Mouse (Mus musculus): ENCODE measurements around the gene Slc17a7.

Slc17a7 gene

DNA sequence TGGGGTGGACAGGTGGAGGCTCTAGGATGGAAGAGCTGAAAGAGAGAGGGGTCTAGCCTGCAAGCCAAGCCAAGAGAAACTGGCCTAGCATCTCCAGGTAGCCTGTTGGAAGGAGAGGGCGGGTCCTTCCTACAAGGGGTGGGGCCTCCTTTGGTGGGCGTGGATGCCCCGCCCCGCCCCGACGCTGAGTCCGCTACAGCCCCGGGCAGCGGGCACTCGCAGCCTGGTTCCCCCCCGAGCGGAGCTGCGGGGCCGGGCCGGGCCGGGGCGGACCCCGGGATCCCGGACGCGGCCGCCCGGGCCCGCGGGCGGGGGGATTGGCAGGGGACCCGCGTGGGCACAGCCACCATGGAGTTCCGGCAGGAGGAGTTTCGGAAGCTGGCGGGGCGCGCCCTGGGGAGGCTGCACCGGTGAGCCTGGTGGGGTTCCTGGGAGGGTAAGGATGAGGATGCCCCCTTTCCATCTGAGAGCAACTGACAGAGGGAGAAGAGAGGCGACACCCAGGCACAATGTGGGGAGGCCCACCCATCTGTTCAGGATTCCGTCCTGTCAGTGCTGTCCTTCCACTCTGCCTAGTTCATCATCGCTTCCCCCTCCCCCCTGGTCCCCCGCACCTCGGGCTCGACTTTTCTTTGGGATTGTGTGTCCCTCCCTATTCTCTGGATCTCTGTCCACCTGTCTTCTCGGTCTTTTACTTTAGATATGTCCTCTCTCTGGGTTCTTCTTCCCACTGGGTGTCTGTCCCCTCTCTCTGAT, at the start of gene Slc17a7:
Gene Slc17a7 (plus strand): TSS at position 215 of the 756 bp plus-strand sequence.
- peak; percentile 88 for DNase-seq

DNA sequence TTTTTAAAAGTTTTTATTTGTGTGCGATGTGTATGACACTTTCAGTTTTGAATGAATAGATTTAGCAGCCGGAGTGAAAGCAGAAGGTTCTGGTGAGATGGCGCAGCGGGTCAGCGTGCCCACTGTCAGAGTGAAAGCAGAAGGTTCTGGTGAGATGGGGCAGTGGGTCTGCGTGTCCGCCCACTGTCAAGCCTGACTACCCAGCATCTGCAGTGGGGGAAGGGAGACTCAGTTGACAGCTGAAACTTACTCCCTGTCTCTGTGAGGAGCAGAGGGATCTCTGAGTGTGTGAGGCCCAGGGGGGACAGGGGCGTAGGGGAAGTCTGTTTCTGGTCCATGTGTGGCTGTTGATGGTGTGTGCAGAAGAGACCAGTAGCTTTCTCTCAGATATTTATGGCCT, 46.2 kb upstream of the Slc17a7 start:
- DNase-seq = no peak

DNA sequence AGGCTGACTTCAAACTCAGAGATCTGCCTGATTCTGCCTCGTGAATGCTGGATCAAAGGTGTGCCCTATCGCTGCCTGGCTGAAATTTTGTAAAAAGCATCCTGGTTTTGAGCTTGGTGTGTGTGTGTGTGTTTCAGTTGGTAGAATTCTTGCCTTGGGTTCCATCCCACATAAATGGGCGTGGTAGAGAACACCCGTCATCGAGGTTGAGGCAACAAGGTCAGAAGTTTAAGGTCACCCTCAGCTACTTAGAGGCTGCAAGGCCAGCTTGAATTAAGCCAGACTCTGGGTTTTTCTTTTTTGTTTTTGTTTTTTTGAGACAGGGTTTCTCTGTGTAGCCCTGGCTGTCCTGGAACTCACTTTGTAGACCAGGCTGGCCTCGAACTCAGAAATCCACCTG, 45.4 kb upstream of the Slc17a7 start:
- no peak for DNase-seq

DNA sequence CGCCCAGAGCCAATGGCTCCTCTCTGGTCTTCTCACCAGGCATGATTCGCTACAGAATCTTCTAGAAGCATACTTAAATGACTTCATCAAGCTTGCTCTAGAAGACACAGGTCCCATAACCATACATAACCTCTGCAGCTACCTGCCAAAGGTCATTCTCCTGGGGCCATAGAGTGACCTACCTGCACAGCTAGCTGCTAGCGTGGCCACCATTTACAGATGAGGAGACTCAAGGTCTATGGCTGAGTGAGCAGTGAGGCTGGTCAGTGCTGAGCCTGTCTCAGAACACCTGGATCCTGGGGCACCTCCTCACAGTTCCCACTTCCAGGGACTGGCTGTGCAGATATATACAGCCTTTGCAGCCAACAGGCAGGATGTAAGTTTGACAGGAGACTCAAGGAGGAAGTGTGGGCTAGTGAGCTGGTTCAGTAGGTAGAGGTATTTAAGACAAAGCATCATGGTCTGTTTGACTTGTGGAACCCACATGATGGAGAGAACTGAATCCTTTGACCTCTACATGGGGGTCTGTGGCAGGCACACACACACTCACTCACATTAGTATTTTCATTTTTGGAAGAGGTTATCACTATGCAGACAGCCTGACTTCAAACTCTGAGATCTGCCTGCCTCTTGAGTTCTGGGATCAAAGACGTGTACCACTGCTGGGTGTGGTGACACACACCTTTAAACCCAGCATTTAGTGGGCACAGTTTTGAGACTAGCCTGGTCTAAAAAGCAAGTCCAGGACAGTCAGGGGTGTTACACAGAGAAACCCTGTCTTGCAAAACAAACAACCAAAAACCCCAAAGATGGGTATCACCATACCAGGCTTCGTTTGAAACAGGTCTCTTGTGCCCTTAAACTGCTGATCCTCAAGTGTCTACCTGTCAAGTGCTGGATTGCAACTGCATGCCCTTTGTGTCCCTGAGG, 43.7 kb upstream of the Slc17a7 start:
- no peak for DNase-seq

DNA sequence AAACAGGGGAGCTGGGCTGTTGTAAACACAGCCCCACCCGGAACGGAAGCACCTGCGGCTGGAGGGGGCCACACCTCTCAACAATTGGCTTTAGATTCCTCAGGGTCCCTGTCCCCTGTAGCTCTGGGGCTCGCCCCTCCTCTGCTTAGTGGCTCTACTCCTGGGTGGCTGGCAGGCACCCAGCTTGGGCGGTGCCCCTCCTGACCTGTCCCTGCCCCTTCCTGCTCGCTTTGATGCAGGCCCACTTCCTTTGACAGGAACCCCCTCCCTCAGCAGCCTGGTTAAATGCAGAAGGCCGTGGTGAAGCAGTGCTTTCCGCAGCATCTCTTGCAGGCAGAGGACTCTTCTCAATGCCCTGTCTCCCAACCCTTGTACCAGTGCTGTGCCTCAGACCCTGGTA, 42.3 kb upstream of the Slc17a7 start:
- peak; percentile 52 for DNase-seq

DNA sequence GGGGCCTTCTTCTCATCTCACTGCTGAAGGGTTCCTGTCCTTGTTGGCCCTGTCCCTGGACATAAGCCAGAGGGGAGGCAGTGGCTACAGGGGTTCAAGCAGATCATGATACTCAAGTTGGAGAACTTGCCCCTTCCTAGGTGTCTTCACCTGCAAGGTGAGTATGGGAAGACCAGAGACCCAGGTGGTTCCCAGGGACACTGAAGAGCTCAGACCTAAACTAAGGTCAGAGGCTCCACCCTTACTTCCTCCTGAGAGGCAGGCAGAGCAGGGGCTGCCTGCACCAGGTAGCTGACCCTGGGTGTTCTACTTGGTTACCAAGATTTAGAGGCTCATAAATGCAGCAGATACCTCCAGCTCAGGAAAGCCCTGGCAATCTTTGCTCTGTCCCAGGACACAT, 41.8 kb upstream of the Slc17a7 start:
- DNase-seq = peak; percentile 41

DNA sequence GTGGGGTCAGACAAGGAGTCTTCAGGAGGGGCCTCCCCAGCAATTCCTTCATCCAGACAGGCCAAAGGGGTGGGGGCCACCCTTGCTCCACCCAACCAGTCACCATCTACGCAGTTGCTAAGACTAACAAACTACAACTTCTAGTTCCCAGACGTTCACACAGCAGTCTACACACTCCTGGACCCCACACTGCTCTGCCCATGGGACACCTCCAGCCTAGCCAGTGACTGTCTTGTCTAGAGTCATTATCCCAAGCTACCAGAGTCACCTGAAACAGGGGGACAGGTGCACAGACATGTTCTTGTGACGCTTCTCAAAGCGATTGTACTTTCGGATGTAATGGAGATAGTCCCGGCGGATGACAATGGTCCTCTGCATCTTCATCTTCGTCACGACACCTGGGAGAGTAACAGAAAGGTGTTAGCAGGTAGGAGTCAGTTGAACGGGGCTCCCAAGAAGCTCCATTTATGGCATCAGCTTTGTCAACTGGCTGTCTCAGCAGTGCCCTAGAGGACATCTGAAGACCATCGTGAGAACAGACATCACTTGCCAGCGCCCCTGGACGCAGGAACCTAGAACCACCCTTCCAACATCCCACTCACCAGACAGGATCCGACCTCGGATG, 41.1 kb upstream of the Slc17a7 start:
- DNase-seq = peak; percentile 46

DNA sequence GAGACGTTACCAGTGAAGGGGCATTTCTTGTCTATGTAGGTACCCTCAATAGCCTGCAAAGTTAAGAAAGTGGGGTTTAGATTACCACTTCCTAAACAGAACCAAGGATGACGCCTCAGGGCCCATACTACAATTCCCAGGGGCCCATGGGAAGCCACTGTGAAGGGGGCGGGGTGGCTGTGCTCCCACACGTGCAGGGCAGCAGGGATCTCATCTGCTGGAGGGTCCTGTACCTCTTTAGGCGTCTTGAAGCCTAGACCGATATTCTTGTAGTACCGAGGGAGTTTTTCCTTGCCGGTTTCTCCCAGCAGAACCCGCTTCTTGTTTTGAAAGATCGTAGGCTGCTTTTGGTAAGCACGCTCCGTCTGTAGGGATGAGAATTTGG, 40.6 kb upstream of the Slc17a7 start:
- DNase-seq = peak; percentile 41

DNA sequence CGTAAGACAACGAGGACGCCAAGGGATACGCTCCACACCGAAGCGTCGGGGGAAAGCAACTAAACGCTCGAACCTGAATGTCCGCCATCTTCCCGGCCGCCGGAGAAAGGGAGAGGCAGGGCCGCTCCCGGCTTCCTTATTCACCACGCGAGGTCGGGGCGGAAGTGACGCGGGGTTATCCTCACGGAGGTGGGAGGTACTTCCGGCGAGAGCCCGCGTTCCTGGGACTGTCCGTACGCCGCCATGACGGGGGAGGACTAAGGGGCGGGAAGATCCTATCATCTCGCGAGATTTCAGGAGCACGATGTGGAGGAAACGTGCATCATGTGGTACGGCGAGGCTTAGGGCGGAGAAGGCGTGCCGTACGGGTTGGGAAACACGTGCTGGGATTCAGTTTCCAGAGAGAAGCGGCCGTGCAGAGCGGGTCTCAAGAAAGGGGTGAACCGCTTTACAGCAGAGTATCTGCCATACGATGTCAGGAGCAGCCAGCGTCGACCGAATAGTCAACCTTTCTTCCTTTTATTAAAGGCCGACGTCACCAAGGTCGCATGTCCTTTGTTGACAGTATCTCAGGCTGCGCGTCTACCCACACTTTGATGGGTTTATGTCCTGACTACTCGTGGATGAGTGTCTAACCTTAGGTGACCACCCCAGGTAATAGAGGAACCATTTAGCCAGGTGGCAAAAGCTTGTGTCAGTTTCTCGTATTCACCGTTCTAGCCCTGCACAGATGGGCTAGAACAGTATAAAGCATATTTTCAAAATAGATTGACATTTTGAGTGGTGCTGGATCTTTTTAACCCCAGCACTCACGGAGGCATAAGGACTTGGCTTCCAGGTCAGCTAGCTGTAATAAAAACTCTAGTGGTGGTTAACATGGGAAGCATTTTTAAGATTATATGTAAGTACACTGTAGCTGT, 39.3 kb upstream of the Slc17a7 start, which contains the start of gene Rps11:
Gene Rps11 (minus strand): TSS at position 216 of the 920 bp plus-strand sequence.
- peak; percentile 99 for DNase-seq

DNA sequence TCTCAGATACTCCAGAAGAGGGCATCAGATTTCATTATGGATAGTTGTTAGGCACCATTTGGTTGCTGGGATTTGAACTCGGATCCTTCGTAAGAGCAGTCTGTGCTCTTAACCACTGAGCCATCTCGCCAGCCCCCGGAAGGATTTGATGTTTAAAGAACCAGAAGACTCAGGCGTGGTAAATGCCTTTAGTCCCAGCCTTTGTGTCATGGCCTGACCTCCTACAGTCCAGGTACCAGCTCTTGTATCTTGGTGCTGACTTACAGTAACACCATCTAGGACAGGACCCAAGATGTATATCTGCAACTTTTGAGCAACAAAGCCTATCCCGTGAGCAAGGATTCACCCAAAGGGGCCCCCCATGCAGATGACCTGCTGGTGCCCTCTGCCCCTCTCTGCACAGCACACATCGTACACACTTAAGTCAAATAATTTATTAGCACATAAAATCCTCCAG, 38.6 kb upstream of the Slc17a7 start:
- no peak for DNase-seq

DNA sequence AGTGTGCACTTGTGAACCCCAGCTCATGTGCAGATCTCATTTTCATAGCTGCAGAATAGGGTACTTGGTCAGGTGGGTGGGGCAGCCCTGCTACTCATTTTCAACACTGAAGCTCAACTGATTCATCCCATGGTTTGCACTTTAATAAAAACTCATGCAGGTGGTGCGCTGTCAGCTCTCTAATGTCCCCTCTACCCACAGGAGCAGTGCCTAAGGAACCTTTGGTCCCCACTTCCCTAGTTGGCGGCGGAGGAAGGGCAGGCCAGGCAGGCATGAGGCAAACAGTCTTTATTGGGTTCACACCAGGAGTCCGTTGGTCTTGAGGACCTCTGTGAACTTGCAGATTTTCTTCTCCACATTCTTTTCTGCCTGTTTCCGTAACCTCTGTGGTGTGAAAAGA, 38.1 kb upstream of the Slc17a7 start:
- DNase-seq = peak; percentile 46

DNA sequence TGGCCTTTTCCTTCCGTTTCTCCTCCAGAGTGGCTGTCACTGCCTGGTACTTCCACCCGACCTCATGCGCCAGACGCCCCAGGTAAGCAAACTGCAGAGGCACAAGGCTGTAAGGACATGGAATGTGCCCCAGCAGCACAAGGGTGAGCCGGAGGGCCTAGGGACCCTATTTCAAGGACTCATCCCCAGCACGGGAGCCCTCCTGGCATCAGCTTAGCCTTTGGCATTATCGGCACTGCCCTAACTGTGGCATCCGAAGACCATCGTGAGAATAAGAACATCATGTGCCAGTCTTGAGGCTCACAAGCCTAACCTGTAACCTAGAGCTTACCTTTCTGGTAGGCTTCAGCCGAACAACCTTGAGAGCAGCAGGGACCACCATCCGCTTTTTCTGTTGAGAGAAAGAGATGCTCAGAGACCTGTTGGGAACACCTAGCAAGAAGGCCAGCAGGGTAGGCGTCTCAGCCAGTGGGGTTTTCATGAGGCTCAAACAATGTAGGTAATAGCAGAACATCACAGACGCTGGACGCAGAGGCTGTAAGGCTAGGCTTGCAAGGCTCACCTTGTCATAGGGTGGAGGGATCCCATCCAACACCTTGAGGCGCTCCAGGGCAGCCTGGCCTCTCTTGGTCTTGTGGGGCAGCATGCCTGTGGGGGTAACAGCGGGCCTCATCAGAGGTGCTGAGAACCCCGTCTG, 37.5 kb upstream of the Slc17a7 start:
- DNase-seq = peak; percentile 54

DNA sequence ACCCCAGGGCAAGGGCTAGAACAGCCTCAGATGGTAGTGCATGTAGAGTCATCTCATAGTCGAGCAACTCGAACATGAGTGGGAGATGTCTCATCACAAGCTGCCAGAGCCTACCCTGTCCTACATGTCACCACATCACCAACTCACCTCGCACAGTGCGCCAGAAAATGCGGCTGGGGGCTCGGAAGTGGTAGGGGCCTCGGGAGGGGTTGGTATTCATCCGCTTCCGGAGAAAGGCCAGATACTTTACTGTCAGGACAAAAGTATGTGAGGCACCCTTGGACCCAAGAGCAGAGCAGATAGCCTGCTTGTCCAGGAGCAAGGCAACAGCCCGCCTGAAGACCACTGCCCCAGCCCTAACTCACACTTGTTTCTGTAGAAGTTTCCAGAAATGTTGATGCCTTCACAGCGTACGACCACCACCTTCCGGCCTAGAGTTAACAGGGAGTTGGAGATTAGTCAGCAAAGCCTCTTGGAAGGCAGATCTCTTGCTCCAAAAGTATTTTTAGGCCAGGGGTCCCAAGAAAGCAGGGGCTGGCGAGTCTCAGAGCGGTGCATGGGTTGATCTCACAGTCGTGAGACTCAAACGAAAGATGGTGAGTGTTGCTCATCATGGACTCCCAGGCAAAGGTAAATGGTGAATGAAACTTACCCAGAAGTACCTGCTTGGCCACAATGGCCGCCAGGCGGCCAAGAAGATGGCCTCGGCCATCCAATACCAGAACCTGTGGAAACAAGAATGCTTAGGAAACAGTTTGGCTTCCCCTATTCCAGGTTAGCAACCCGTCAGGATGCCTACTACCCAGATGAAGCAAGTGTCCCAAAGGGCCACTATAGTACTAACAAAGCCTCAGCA, 36.7 kb upstream of the Slc17a7 start:
- peak; percentile 49 for DNase-seq

DNA sequence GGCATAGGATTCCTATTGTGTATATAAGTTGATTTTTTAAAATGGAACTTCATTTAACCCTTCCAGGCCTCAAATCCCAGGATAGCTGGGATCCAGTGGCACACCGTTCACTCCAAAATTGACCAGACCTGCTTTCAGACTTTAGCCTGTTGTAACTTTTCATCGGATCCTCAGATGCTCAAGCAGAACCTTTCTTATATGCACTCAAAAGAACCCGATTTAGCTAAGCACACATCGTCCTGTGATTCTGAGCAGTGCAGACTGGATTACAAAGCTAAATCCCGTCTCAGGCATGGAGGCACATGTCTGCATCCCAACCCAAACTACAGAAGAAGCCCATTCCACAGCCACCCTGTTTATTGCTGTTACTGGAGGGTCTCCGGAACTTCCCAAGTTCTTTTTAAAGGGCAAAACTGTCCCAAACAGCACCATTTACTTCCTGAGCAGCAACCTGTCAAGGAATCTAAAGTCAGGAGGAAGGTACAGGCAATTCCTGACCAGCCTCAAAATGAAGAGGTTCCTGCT, 36.0 kb upstream of the Slc17a7 start:
- DNase-seq = no peak

DNA sequence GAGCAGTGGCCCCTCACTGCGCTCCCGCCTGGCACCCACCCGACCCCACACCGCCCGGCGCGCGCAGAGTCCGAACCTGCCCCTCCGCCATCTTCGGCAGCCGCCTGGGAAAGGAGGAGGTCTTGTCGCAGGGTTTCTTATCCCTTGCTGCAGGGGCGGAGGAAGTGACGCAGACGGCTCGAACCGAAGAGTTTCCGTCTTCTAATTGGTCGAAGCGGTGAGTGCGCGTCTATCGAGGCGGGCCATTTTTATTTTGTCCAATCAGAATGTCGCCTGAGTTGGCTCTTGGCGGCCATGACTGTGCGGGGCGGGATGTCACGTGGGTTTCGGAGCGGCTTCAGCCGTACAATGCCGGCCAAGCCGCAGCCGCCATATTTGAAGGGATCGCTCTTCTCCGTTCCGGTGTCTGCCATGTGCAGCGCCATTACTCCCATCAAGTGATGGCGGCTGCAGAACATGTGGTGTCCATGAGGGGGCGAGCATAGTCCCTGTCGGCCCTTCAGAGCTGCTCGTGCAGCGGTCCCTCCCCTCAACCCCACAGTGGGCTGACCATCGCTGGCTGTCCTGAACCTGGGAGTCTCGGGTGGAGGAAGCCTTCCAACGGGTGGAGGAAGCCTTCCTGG, 35.0 kb upstream of the Slc17a7 start, which contains the start of gene Rpl13a:
Gene Rpl13a (minus strand): TSS at position 138 of the 623 bp plus-strand sequence.
- DNase-seq = peak; percentile 100

DNA sequence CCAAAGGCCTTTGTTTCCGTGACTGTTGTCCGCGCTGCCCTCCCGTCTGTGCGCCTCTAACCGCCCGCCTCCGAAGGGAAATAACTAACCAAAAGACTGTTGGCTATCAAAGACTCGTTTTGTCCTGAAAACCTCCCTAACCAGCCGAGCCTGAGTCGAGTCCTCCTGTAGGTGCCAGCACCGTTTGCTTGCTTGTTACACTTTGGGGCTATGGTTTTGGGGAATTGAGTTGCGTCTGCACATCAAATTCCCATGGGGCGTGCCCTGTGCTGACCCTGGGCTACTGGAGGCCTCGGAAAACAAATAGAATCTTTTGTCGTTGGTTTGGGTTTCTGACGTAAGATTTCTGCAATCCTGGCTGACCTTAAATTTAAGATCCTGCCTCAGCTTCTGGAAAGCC, 34.4 kb upstream of the Slc17a7 start:
- no peak for DNase-seq

DNA sequence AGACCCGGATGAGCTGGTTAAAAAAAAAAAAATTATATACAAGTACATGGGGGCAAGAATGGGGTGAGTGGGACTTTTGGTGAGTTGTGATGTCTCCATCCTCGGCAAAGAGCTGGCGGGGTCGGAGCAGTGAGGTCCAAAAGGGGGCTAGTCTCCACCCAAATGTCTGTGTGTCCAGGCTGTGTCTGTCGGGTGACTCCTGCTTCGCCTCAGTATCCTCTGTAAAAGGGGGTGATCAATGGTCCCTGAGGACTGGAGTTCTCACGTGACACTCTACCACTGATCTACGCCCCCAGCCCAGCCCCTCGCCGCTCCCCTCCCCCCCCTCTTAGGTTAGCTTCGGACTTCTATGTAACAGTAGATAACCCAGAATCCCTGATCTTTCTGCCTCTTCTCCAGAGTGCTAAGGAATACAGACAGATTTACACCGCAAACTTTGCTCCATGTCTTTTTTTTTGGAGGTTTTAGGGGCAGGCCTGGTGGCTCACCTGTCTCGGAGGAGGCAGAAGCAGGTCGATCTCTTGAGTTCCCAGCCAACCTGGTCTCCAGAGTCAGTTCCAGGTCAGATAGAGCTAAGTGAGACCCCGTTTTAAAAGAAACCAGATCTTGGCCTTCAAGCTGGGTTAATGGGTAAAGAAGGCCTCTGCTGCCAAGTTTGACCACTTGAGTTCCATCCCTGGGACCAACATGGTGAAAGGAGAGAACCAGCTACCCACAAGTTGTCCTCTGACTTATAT, 33.8 kb upstream of the Slc17a7 start:
- peak; percentile 65 for DNase-seq

DNA sequence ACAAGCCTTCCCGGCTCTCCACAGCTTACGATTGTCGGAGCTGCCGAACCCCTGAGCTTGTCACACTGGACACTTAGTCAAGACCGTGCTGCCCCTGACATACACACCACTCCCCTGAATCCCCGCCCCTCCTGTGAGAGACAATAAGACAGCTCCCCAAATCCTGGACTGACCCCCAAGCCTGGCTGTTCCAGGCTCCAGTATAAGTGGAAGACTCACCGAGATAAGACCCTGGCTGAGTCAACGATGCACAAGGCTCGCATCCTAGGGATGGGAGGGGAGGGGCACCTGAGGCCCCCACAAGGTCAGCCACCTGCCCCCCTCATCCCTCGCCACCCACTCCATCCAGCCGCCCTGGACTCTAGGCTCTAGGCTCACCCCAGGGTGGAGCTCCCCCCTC, 31.9 kb upstream of the Slc17a7 start:
- peak; percentile 50 for DNase-seq
